Mouse (Mus musculus): ENCODE results near the gene Vmn2r67. TPM values are rescaled to one million over a fixed set of nuclear protein-coding genes. Genes with fewer than 3 reads are reported as not detected.

Vmn2r67 gene
- not detected for polyA plus RNA-seq (2017; shearing (Covaris generic))

DNA sequence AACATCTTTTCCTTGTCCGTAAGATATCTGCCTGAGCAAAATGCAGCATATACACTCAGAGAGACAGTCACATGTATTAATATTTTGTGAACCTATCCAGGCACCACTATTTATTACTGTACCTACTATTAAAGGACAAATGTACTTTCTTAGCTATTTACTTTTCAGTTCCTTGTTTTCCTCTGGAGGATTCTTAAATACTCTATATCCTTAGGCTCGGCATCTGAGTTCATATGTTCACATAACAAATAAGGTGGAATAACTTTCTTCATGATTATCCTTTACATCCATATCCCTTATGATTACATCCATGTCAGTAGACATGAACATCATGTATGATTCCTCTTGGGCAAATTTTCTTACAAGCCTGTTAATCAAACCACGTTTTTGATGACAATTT is at the start of gene Vmn2r67:
Gene Vmn2r67 (minus strand): TSS at position 101 of the 400 bp plus-strand sequence.

Other genes with a start within 250 kb of the Vmn2r67 start
- gene Vmn2r65, start 191.9 kb downstream of the Vmn2r67 start, polyA plus RNA-seq (2017; shearing (Covaris generic)), result not detected
- not detected for gene Vmn2r66, start 143.7 kb downstream of the Vmn2r67 start, polyA plus RNA-seq (2017; shearing (Covaris generic))
- not detected for gene Vmn2r68, start 81.8 kb upstream of the Vmn2r67 start, polyA plus RNA-seq (2017; shearing (Covaris generic))